Mouse (Mus musculus) lung, embryonic 14.5 days (tissue): ENCODE results near the gene Gcc2. TPM values are rescaled to one million over a fixed set of nuclear protein-coding genes. Genes with fewer than 3 reads are reported as not detected.
A peak's percentile ranks its signal among the peaks of the same experiment; 100 is the strongest.
"Not testable (repeated sequence)": the region's sequence is repeated elsewhere in the genome, so short reads cannot be mapped to it uniquely, and the experiment has no call there.

Experiments used
- ATAC-seq: fragments of 200-750 bp; cut with Nextera tagmentation; 2 replicates; pipeline ENCODE4 v1.8.0; 2017; ENCODE audit warnings: mild to moderate bottlenecking, moderate TSS enrichment, moderate library complexity; ENCODE audit not compliant: insufficient read depth
- DNase-seq: peaks from one replicate; pipeline ENCODE4 v3.0.0-alpha.2; 2015
- H3K27ac ChIP-seq: fragments of 300-500 bp; sonication (generic); 2 replicates; pipeline ENCODE4 v1.5.1; 2014; ENCODE audit warnings: low read depth, mild to moderate bottlenecking, moderate library complexity
- H3K27me3 ChIP-seq: fragments of 300-500 bp; sonication (generic); 2 replicates; pipeline ENCODE4 v1.6.1; 2014; ENCODE audit warnings: low read length, control low read depth; ENCODE audit not compliant: insufficient read depth
- H3K36me3 ChIP-seq: fragments of 300-500 bp; sonication (generic); 2 replicates; pipeline ENCODE4 v1.6.1; 2014; ENCODE audit warnings: control low read depth; ENCODE audit not compliant: insufficient read depth
- H3K4me1 ChIP-seq: fragments of 300-500 bp; sonication (generic); 2 replicates; pipeline ENCODE4 v1.6.1; 2014; ENCODE audit warnings: antibody characterized with exemption, control low read depth; ENCODE audit not compliant: insufficient read depth
- H3K4me2 ChIP-seq: fragments of 300-500 bp; sonication (generic); 2 replicates; pipeline ENCODE4 v1.6.1; 2014; ENCODE audit warnings: mild to moderate bottlenecking
- H3K4me3 ChIP-seq: fragments of 300-500 bp; sonication (generic); 2 replicates; pipeline ENCODE4 v1.5.1; 2014; ENCODE audit warnings: low read depth, low read length
- H3K9ac ChIP-seq: fragments of 300-500 bp; sonication (generic); 2 replicates; pipeline ENCODE4 v1.6.1; 2014
- H3K9me3 ChIP-seq: fragments of 300-500 bp; sonication (generic); 2 replicates; pipeline ENCODE4 v1.6.1; 2016; ENCODE audit warnings: low read depth, low read length, control low read depth
- CTCF ChIP-seq: IDR thresholded peaks from 2 replicates; pipeline ENCODE4 v1.5.1; 2016; ENCODE audit warnings: antibody characterized with exemption, low read depth
- WGBS: fragments of 180-500 bp; shearing (Covaris S2); extraction: QIAGEN DNeasy Blood & Tissue Kit; methylation state at CpG from one replicate; pipeline ENCODE4 v1.1.7; 2014; 5-methylcytosine and 5-hydroxymethylcytosine counted together
- polyA plus RNA-seq: library from polyadenylated mRNA; unstranded; fragments of >200 nt; fragmentation: Nextera tagmentation; extraction: Ambion mirVana; gene quantifications from 2 replicates; pipeline ENCODE4 v1.2.1, GENCODE M21; 2014

The Gcc2 gene
- polyA plus RNA-seq, 1 experiment from 2014 or later = 69.1 TPM

DNA sequence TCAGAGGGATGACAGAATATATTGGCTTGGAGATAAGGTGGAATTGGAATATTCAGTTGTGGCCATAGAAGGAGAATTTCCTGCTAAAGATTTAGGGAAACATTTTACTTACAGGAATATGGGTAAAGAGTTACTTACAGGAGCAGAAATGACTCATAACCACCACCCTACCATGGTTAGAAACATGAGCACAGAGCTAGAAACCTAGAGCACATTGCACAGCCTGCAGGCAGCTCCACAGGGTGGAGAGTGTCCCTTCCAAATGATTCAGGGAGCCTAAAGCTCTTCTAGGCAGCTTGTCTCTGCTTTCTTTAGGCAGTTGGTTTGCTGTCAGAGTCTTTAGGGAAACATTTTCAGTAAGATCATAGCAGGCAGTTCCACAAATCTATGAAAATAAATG is 76.4 kb downstream of the Gcc2 start:
- Histone ChIP-seq H3K4me1 (peaks cover 6% of the 10 kb centered on the region; the same call in 1 of the 2 replicates), H3K9ac (no peak overlapping the region), H3K4me2 (no peak overlapping the region), H3K9me3 (no peaks in the 10 kb centered on the region), H3K27ac (no peak overlapping the region), H3K4me3 (no peak overlapping the region), H3K36me3 (peaks cover 3% of the 10 kb centered on the region; the same call in 1 of the 2 replicates), H3K27me3 (no peaks in the 10 kb centered on the region)
- DNase-seq (no peak), ATAC-seq (no peak)
- no peak for TF ChIP-seq CTCF

DNA sequence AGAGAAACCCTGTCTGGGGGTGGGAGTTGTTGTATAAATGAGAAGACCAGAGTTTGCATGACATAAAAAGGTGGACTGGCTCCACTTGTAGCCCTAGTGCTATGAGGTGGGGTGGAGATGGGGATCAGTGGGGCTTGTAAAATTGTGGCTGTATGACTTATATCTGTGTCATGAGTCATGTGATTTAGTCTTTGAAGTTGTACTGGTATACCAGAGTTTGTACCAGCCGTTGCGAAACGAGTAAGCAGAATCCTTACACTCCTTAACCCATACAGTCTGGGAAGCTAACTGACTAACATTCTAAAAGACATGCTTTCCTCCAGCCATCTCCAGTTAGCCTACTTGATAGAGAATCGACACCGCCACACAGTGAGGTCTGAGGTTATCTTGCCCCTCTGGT is 78.1 kb downstream of the Gcc2 start:
- no peaks in the 10 kb centered on the region for H3K9me3 ChIP-seq
- no peaks in the 10 kb centered on the region for H3K27me3 ChIP-seq
- no peak overlapping the region for H3K4me3 ChIP-seq
- peaks cover 13% of the 10 kb centered on the region for H3K4me1 ChIP-seq
- no peak overlapping the region for H3K27ac ChIP-seq
- WGBS = 76% methylated on average over 5 of the region's 5 CpGs
- DNase-seq (no peak), ATAC-seq (0 out of 2 replicates have a peak, but pooled peaks have one; percentile 23)
- H3K4me2 ChIP-seq = no peak overlapping the region
- peaks cover 3% of the 10 kb centered on the region; the same call in 1 of the 2 replicates for H3K36me3 ChIP-seq
- TF ChIP-seq CTCF = no peak
- H3K9ac ChIP-seq = no peak overlapping the region

GRCm38 (mm10) chr10:58336156-58336555 is 80.9 kb downstream of the Gcc2 start:
- ATAC-seq (peak; percentile 75; the same call in 1 of the 2 replicates), DNase-seq (peak; percentile 87)
- H3K4me2 ChIP-seq = no peak overlapping the region
- peak overlapping the region; percentile 90 for H3K27ac ChIP-seq
- H3K9ac ChIP-seq = no peak overlapping the region
- peaks cover 16% of the 10 kb centered on the region for H3K4me1 ChIP-seq
- no peaks in the 10 kb centered on the region for H3K36me3 ChIP-seq
- no peak for TF ChIP-seq CTCF
- H3K27me3 ChIP-seq = no peaks in the 10 kb centered on the region
- no peak overlapping the region for H3K4me3 ChIP-seq
- 51% methylated on average over 1 of the region's 1 CpGs for WGBS
- no peaks in the 10 kb centered on the region for H3K9me3 ChIP-seq

DNA sequence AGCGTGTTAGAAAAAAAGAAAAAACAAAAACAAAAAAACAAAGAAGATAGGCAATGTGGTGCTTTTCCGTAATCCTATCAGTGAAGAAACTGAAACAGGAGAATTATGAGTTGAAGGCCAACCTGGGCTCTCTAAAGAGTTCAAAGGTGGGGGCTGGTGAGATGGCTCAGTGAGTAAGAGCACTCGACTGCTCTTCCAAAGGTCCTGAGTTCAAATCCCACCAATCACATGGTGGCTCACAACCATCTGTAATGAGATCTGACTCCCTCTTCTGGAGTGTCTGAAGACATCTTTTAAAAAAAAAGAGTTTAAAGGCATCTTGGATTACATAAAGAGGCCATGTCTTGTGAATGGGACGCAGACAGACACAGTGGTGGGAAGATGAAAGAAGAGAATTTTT is 81.8 kb downstream of the Gcc2 start:
- WGBS = 82% methylated on average over 4 of the region's 4 CpGs
- not testable (repeated sequence) for H3K9ac ChIP-seq, H3K4me3 ChIP-seq, H3K9me3 ChIP-seq, H3K4me2 ChIP-seq, H3K36me3 ChIP-seq, ATAC-seq, H3K27me3 ChIP-seq, DNase-seq
- peak overlapping the region; percentile 90 for H3K27ac ChIP-seq
- peaks cover 23% of the 10 kb centered on the region for H3K4me1 ChIP-seq

GRCm38 (mm10) chr10:58338590-58338989 is 83.3 kb downstream of the Gcc2 start:
- 38% methylated on average over 1 of the region's 1 CpGs for WGBS
- Histone ChIP-seq H3K27ac (peak overlapping the region; percentile 78; the same call in 1 of the 2 replicates), H3K4me3 (no peak overlapping the region), H3K27me3 (no peaks in the 10 kb centered on the region), H3K36me3 (no peaks in the 10 kb centered on the region), H3K4me2 (no peak overlapping the region), H3K4me1 (peaks cover 31% of the 10 kb centered on the region), H3K9me3 (no peaks in the 10 kb centered on the region), H3K9ac (no peak overlapping the region)
- no peak for ATAC-seq
- DNase-seq = peak; percentile 44
- TF ChIP-seq CTCF = no peak

GRCm38 (mm10) chr10:58341685-58342084 is 86.4 kb downstream of the Gcc2 start:
- Histone ChIP-seq H3K27ac (peak overlapping the region; percentile 95), H3K36me3 (no peaks in the 10 kb centered on the region), H3K4me1 (peaks cover 25% of the 10 kb centered on the region), H3K4me2 (0 out of 2 replicates have a peak overlapping the region, but pooled peaks have one; percentile 15), H3K27me3 (no peaks in the 10 kb centered on the region), H3K4me3 (no peak overlapping the region), H3K9me3 (no peaks in the 10 kb centered on the region), H3K9ac (no peak overlapping the region)
- 22% methylated on average over 2 of the region's 2 CpGs for WGBS
- TF ChIP-seq CTCF = no peak
- peak; percentile 86 for DNase-seq
- ATAC-seq = peak; percentile 96

GRCm38 (mm10) chr10:58342199-58342598 is 86.9 kb downstream of the Gcc2 start:
- no peaks in the 10 kb centered on the region for H3K27me3 ChIP-seq
- ATAC-seq (peak; percentile 59), DNase-seq (peak; percentile 37)
- TF ChIP-seq CTCF = no peak
- peak overlapping the region; percentile 95 for H3K27ac ChIP-seq
- no peaks in the 10 kb centered on the region for H3K36me3 ChIP-seq
- no peak overlapping the region for H3K4me2 ChIP-seq
- H3K9ac ChIP-seq = 0 out of 2 replicates have a peak overlapping the region, but pooled peaks have one; percentile 4
- H3K4me3 ChIP-seq = no peak overlapping the region
- peaks cover 25% of the 10 kb centered on the region for H3K4me1 ChIP-seq
- 35% methylated on average over 2 of the region's 2 CpGs for WGBS
- H3K9me3 ChIP-seq = no peaks in the 10 kb centered on the region

GRCm38 (mm10) chr10:58343552-58343951 is 88.3 kb downstream of the Gcc2 start:
- no peaks in the 10 kb centered on the region for H3K9me3 ChIP-seq
- ATAC-seq (no peak), DNase-seq (no peak)
- no peaks in the 10 kb centered on the region for H3K36me3 ChIP-seq
- no peak overlapping the region for H3K9ac ChIP-seq
- H3K27ac ChIP-seq = no peak overlapping the region
- H3K4me3 ChIP-seq = no peak overlapping the region
- no peak overlapping the region for H3K4me2 ChIP-seq
- WGBS = 82% methylated on average over 3 of the region's 3 CpGs
- no peaks in the 10 kb centered on the region for H3K27me3 ChIP-seq
- peaks cover 18% of the 10 kb centered on the region for H3K4me1 ChIP-seq
- TF ChIP-seq CTCF = no peak
